Mouse (Mus musculus): ENCODE measurements around the gene Pla2g6.

GRCm38 (mm10) chr15:79287091-79287490 is 41.1 kb downstream of the Pla2g6 start:
- TF ChIP-seq CTCF (IDR thresholded peaks at IDR 0.05; ENCODE audit: control insufficient read depth, insufficient read depth, low read length) (no peak), POLR2A (IDR thresholded peaks at IDR 0.05; ENCODE audit: borderline replicate concordance, control insufficient read depth, low read depth, low read length) (no peak)
